Mouse (Mus musculus) stomach, postnatal 0 days (tissue): ENCODE measurements around the gene Tcirg1.

Experiments
- CTCF ChIP-seq: IDR thresholded peaks from 2 replicates; pipeline ENCODE4 v1.5.1; 2016; ENCODE audit warnings: antibody characterized with exemption, low read depth, mild to moderate bottlenecking, moderate library complexity
- EP300 ChIP-seq: optimal IDR thresholded peaks from 2 replicates; pipeline ENCODE3; 2016; ENCODE audit warnings: antibody characterized with exemption

DNA sequence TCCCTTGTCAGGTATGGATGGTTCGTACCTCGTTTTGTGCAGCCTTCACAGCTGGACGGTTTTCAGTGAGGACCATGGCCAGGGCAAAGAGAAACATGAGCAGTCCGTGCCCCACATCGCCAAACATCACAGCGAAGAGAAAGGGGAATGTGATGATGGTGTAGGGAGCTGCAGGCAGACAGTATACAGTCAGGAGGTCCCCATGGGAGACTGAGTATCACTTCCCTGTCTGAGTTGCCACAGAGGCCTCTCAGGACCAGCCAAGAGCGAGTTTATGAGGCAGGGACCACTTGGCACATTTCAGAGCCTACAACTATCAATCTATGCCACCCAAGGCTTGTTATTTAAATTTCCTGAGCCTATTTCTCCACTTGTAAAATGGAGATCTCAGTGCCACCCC lies 8.0 kb downstream of the Tcirg1 start:
- TF ChIP-seq CTCF (no peak), EP300 (no peak)
